Mouse (Mus musculus) G1E-ER4 (cell line): Measurements from ENCODE around the gene Ins2. TPM values are rescaled to one million over a fixed set of nuclear protein-coding genes. Genes with fewer than 3 reads are reported as not detected.

Source experiments
- GATA1 ChIP-seq: IDR thresholded peaks from one replicate; pipeline ENCODE4 v1.8.0; 2012; ENCODE audit warnings: low read length, inconsistent platforms
- polyA plus RNA-seq: library from polyadenylated mRNA; stranded (reverse); fragments of >175 nt; gene quantifications from 2 replicates; pipeline ENCODE4 v1.2.3, GENCODE M21; 2012

The Ins2 gene
- polyA plus RNA-seq, 1 experiment = not detected

DNA sequence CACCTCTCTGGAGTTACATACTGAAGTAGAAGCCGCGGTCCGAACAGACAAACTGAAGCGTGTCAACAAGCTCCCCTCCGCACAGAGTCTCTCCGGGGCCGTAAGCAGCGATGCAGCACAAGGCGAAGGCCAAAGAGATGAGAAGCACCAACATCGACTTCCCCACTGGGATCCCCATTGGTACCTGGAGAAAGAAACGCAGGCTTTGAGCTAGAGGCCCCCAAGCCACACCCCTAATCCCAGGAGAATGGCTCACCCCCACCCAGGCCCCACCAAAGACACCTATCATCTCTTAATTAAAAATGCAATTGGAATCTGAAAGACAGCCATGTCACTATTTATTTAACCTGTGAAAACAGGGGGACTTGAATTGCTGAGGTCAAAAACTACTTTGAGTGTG, 87.5 kb downstream of the Ins2 start:
- TF ChIP-seq GATA1 = no peak

DNA sequence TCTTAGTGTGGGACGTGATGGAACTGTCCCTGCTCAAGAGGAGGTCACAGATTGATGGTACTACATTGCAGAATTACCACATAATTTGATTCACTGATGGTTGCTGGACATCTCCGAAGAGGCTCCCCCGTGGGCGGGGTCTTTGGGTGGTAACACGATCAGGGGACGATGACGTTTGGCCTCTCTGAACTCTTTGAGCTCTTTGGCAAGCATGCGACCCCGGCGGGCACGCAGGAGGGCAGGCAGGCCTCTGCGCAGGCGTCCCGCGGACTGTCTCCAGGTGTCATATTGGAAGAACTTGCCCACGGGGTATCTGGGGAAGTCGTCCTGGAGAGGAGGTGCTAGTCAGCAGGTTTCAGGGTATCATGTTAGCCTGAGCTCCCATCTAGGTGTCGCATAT, 89.5 kb downstream of the Ins2 start:
- TF ChIP-seq GATA1 = no peak

DNA sequence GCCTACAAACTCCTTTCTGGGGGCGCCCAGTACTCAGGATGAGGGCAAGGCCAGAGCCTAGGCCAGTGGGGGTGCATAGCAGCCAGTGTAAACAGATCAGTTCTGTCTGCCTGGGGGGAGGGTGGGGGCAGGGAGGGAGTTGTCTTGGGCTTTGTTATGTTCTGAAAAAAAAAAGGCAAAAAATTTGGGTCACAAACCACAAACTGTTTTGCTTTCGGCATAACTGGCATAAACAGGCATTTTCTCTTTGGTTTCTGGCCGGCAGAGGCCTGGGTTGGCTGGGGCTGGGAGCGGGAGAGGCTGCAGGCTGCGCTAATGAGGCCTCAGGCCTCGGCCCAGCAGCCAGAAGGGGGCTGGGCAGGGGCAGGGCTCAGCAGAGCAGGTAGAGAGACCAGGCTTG, 96.5 kb downstream of the Ins2 start:
- TF ChIP-seq GATA1 = no peak

DNA sequence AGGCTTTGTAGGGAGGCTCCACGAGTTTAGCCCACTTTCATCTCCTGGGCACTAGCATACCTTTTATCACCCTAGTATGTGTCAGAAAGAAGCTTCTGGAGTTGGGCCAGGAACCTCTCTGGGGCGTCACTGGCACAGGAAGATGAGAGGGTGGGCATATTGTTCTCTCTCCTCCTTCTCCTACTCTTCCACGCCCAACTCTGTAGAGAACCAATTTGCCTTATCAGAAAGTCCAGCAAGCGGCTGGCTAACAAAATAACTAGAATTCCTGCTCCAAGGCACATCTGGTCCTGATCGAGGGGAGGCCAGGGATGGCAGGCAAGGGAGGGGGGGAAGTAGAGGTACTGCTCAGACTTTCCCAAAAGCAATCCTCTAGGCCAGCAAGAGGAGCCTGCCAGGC, 98.1 kb downstream of the Ins2 start:
- no peak for TF ChIP-seq GATA1

DNA sequence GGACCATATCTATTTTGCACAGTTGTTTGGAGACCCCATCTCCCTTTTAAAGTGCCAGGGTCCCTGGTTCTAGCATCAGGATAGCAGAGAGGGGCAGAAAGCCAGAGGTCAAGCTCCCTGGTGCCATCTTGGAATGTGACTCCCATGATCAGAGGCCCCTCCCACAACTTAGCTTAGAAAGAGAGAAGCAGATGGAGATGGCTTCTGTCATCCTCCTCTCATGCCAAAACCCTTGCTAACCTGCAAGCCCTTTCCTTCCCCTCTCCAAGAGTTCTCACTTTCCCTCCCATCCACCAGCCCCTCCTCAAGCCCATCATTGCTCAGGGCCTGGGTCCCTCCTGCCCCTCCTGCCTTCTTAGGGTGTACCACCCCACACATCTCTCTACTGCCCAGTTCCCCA, 107.0 kb downstream of the Ins2 start:
- TF ChIP-seq GATA1 = no peak

DNA sequence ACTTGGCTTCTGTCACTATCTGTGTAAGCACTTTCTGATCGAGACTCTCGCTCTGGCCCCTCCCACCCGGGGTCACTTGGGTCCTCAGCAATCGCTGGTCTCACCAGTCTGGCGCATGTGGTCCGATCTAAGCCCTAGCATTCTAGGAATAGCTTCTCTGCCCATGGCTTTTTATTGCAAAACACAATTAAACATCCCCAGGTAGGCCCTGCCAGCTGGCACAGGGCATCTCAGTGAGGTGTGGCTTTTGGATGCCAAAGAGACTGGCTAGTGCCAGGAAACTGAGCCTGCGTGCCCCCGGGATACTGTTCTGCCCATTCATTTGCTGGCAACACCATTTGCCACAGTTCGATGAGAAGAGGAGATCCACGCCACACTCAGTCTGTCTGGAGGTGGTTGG, 112.5 kb downstream of the Ins2 start:
- no peak for TF ChIP-seq GATA1

DNA sequence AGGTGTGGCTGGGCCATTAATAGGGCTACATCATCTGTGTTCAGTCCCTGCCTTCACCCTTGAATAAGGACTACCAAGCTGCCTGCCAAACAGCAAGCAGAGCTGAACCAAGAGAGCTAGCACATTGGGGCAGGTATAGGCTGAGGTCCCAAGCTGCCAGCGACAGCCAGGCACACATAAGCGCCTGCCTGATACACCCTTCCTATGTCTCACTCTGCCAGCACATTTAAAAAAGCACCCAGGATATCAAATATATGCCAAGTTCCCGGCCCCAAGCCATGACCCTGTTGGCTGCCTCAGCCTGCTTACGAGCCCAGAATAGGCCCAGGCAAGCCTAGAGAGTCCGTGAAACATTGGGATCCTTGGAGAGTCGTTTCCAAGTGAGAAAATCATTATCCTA, 113.4 kb downstream of the Ins2 start:
- TF ChIP-seq GATA1 = no peak

Other genes starting within 250 kb of the Ins2 start
- not detected in 2 replicates for gene Tnnt3, start 244.5 kb downstream of the Ins2 start, polyA plus RNA-seq
- gene Mrpl23, start 210.7 kb downstream of the Ins2 start, polyA plus RNA-seq = 11.7 and 37.4 TPM in 2 replicates
- gene Igf2, start 76.6 kb downstream of the Ins2 start, polyA plus RNA-seq = not detected in 2 replicates
- not detected in 2 replicates for gene Gm49394, start 73.4 kb downstream of the Ins2 start, polyA plus RNA-seq
- not detected in 2 replicates for gene Th, start 187.7 kb upstream of the Ins2 start, polyA plus RNA-seq
- 0.03 and 0.16 TPM in 2 replicates for gene Ascl2, start 225.9 kb upstream of the Ins2 start, polyA plus RNA-seq